Mouse (Mus musculus) sigmoid colon, adult 10 weeks (tissue): Measurements from ENCODE around the gene Sfswap. TPM values are rescaled to one million over a fixed set of nuclear protein-coding genes. Genes with fewer than 3 reads are reported as not detected.

Experiments
- polyA plus RNA-seq: library from polyadenylated mRNA; stranded (reverse); fragments of 350-450 nt; fragmentation: Illumina TruSeq; extraction: RNeasy Lipid Tissue Mini Kit (QIAGEN cat#74804); gene quantifications from one replicate; pipeline ENCODE4 v1.2.3, GENCODE M21; 2014; ENCODE audit warnings: low read depth, low replicate concordance

Gene Sfswap
- polyA plus RNA-seq: 59.7 TPM

GRCm38 (mm10) chr5:129500722-129501634 lies at the start of gene Sfswap:
TSS of gene Sfswap (plus strand) at chr5:129501221.

GRCm38 (mm10) chr5:129583761-129584582 lies 83.0 kb downstream of the Sfswap start, which contains the start of gene Mmp17:
TSS of gene Mmp17 (plus strand) at chr5:129584169.

Other genes with a start within 250 kb of the Sfswap start
- gene Mmp17, start 82.9 kb downstream of the Sfswap start, polyA plus RNA-seq: 0.16 TPM
- gene Zfp11, start 168.9 kb downstream of the Sfswap start, polyA plus RNA-seq: 4.0 TPM
- gene Sept14, start 207.3 kb downstream of the Sfswap start, polyA plus RNA-seq: not detected
- 62.1 TPM for gene Mrps17, start 214.3 kb downstream of the Sfswap start, polyA plus RNA-seq
- gene Nipsnap2, start 223.8 kb downstream of the Sfswap start, polyA plus RNA-seq: 85.1 TPM